Mouse (Mus musculus) heart, postnatal 25 days (tissue): ENCODE measurements around the gene Src. TPM values are rescaled to one million over a fixed set of nuclear protein-coding genes. Genes with fewer than 3 reads are reported as not detected.
"Not testable (repeated sequence)": the region's sequence is repeated elsewhere in the genome, so short reads cannot be mapped to it uniquely, and the experiment has no call there.

Source experiments
- DNase-seq: peaks from one replicate; pipeline ENCODE4 v3.0.0; 2022; ENCODE audit warnings: low spot score
- intact Hi-C: fragments of 180-260 bp; cut with DNase I; formaldehyde crosslinking; loops from one replicate; pipeline ENCODE4 v1.15.1; 2025
- total RNA-seq, 2 experiments: library from RNA; stranded (reverse); gene quantifications; 2 replicates each; pipeline ENCODE4 v1.2.3; 2021

Gene Src
- total RNA-seq, 2 experiments from 2014 or later, result 2.9 to 5.1 TPM

- intact Hi-C loops, result no loop called here
- DNase-seq, result no peak
Measured at GRCm38 (mm10) chr2:157466836-157467235, 48.6 kb downstream of the Src start.

GRCm38 (mm10) chr2:157468130-157468796 lies 50.0 kb downstream of the Src start:
- intact Hi-C loops, result no loop called here

GRCm38 (mm10) chr2:157471292-157471691 lies 53.0 kb downstream of the Src start:
- no peak for DNase-seq
- intact Hi-C loops, result no loop called here

More at GRCm38 (mm10) chr2:157468130-157468796, 50.0 kb downstream of the Src start:
- no peak for DNase-seq

GRCm38 (mm10) chr2:157471737-157472136 lies 53.5 kb downstream of the Src start:
- intact Hi-C loops, result no loop called here
- DNase-seq, result no peak

GRCm38 (mm10) chr2:157472469-157472868 lies 54.2 kb downstream of the Src start:
- no peak for DNase-seq
- intact Hi-C loops, result no loop called here

GRCm38 (mm10) chr2:157474269-157474729 lies 56.1 kb downstream of the Src start:
- DNase-seq, result no peak
- intact Hi-C loops, result no loop called here

- no peak for DNase-seq
- intact Hi-C loops, result no loop called here
Measured at GRCm38 (mm10) chr2:157475437-157476379, 57.5 kb downstream of the Src start.

- intact Hi-C loops, result no loop called here
- DNase-seq, result no peak
Measured at GRCm38 (mm10) chr2:157478651-157479050, 60.4 kb downstream of the Src start.

GRCm38 (mm10) chr2:157479858-157480568 lies 61.8 kb downstream of the Src start:
- intact Hi-C loops, result loop anchor here (2.0 kb wide), 1 partner anchor 91 kb away; the partner anchor contains the start of gene Blcap

GRCm38 (mm10) chr2:157482729-157483128 lies 64.5 kb downstream of the Src start:
- no peak for DNase-seq
- intact Hi-C loops, result no loop called here

More at GRCm38 (mm10) chr2:157479858-157480568, 61.8 kb downstream of the Src start:
- DNase-seq, result no peak

- intact Hi-C loops, DNase-seq: not testable (repeated sequence)
Measured at GRCm38 (mm10) chr2:157486559-157486958, 68.3 kb downstream of the Src start.

- no peak for DNase-seq
Measured at GRCm38 (mm10) chr2:157486981-157487656, 68.9 kb downstream of the Src start.

GRCm38 (mm10) chr2:157487733-157488175 lies 69.5 kb downstream of the Src start:
- DNase-seq, result no peak
- intact Hi-C loops, result no loop called here

More at GRCm38 (mm10) chr2:157486981-157487656, 68.9 kb downstream of the Src start:
- intact Hi-C loops, result no loop called here

GRCm38 (mm10) chr2:157493240-157493639 lies 75.0 kb downstream of the Src start:
- no peak for DNase-seq
- intact Hi-C loops, result no loop called here

GRCm38 (mm10) chr2:157498529-157498928 lies 80.3 kb downstream of the Src start:
- intact Hi-C loops, result no loop called here
- DNase-seq, result no peak

- intact Hi-C loops, result no loop called here
Measured at GRCm38 (mm10) chr2:157500364-157500763, 82.1 kb downstream of the Src start.

GRCm38 (mm10) chr2:157501324-157501723 lies 83.1 kb downstream of the Src start:
- intact Hi-C loops, result no loop called here

More at GRCm38 (mm10) chr2:157500364-157500763, 82.1 kb downstream of the Src start:
- no peak for DNase-seq

GRCm38 (mm10) chr2:157506779-157507178 lies 88.5 kb downstream of the Src start:
- DNase-seq, result no peak
- intact Hi-C loops, result no loop called here

More at GRCm38 (mm10) chr2:157501324-157501723, 83.1 kb downstream of the Src start:
- DNase-seq, result no peak

GRCm38 (mm10) chr2:157509182-157509581 lies 90.9 kb downstream of the Src start:
- no peak for DNase-seq

More at GRCm38 (mm10) chr2:157509182-157509581, 90.9 kb downstream of the Src start:
- intact Hi-C loops, result no loop called here
